Mouse (Mus musculus): ENCODE data around the gene B4galnt1. TPM values are rescaled to one million over a fixed set of nuclear protein-coding genes. Genes with fewer than 3 reads are reported as not detected.

Gene B4galnt1
- total and polyA plus RNA-seq, 3 experiments = 0.98 to 17.5 (median 2.3) TPM

GRCm38 (mm10) chr10:127158471-127158870, 6.6 kb upstream of the B4galnt1 start:
- no peaks in the 10 kb centered on the region for H3K27me3 ChIP-seq (replicated peaks)
- in situ Hi-C loops (cut with MboI; ENCODE audit: low pct_ligation_motif_present, low pct_unique_long_range_greater_than_20kb, low sequenced_read_pairs) = no loop called here
- H3K36me3 ChIP-seq (replicated peaks in 1 of 2; ENCODE audit: control insufficient read depth in 1 of 2, insufficient read depth in 1 of 2, low read length in 1 of 2) = no peaks in the 10 kb centered on the region
- no peak overlapping the region for H3K9ac ChIP-seq (ENCODE audit: insufficient read depth, low read depth)
- H3K79me2 ChIP-seq (replicated peaks; ENCODE audit: control insufficient read depth, extremely low read depth, insufficient read depth, poor library complexity, severe bottlenecking) = no peaks in the 10 kb centered on the region
- H3K9me3 ChIP-seq (replicated peaks; ENCODE audit: low read length) = no peaks in the 10 kb centered on the region
- TF ChIP-seq E2F4 (IDR thresholded peaks at IDR 0.05; ENCODE audit: insufficient replicate concordance, low read depth, low read length) (no peak), SIN3A (IDR thresholded peaks at IDR 0.05; ENCODE audit: low read length) (no peak), SMC3 (IDR thresholded peaks at IDR 0.05; ENCODE audit: low read depth, low read length) (no peak), RCOR1 (conservative IDR thresholded peaks at IDR 0.05; ENCODE audit: low read depth, low read length) (no peak), ZKSCAN1 (IDR thresholded peaks at IDR 0.05; ENCODE audit: borderline replicate concordance, low read depth, low read length) (no peak), TCF12 (IDR thresholded peaks at IDR 0.05; ENCODE audit: low read depth, low read length) (no peak)
- no peak overlapping the region for H3K27ac ChIP-seq (ENCODE audit: insufficient read depth, low read depth)
- DNase-seq (ENCODE audit: extremely low read depth) = no peak
- no peak overlapping the region for H3K4me3 ChIP-seq (replicated peaks in 1 of 3; ENCODE audit: low read depth in 2 of 3, low read length in 2 of 3, poor library complexity in 1 of 3)
- peaks cover 5 to 9% of the 10 kb centered on the region in 2 experiments; a peak in 3 of 4 replicates for H3K4me1 ChIP-seq (ENCODE audit: control insufficient read depth in 1 of 2, insufficient read depth in 2 of 2)
- H3K4me2 ChIP-seq (ENCODE audit: insufficient read depth, low read depth, poor library complexity, severe bottlenecking) = no peak overlapping the region
- dilution Hi-C loops (cut with MboI; ENCODE audit: extremely low pct_ligation_motif_present, extremely low pct_unique_long_range_greater_than_20kb, low sequenced_read_pairs) = no loop called here

GRCm38 (mm10) chr10:127160081-127160480, 4.9 kb upstream of the B4galnt1 start:
- no peak overlapping the region for H3K4me3 ChIP-seq (replicated peaks in 1 of 3; ENCODE audit: low read depth in 2 of 3, low read length in 2 of 3, poor library complexity in 1 of 3)
- no peak overlapping the region for H3K4me2 ChIP-seq (ENCODE audit: insufficient read depth, low read depth, poor library complexity, severe bottlenecking)
- in situ Hi-C loops (cut with MboI; ENCODE audit: low pct_ligation_motif_present, low pct_unique_long_range_greater_than_20kb, low sequenced_read_pairs) (no loop called here), dilution Hi-C loops (cut with MboI; ENCODE audit: extremely low pct_ligation_motif_present, extremely low pct_unique_long_range_greater_than_20kb, low sequenced_read_pairs) (no loop called here)
- no peaks in the 10 kb centered on the region for H3K79me2 ChIP-seq (replicated peaks; ENCODE audit: control insufficient read depth, extremely low read depth, insufficient read depth, poor library complexity, severe bottlenecking)
- DNase-seq (ENCODE audit: extremely low read depth) = no peak
- no peaks in the 10 kb centered on the region for H3K27me3 ChIP-seq (replicated peaks)
- no peaks in the 10 kb centered on the region for H3K36me3 ChIP-seq (replicated peaks in 1 of 2; ENCODE audit: control insufficient read depth in 1 of 2, insufficient read depth in 1 of 2, low read length in 1 of 2)
- no peak overlapping the region for H3K27ac ChIP-seq (ENCODE audit: insufficient read depth, low read depth)
- peaks cover 6% of the 10 kb centered on the region for H3K9me3 ChIP-seq (replicated peaks; ENCODE audit: low read length)
- H3K4me1 ChIP-seq (ENCODE audit: control insufficient read depth in 1 of 2, insufficient read depth in 2 of 2) = peaks cover 5 to 9% of the 10 kb centered on the region in 2 experiments; a peak in 3 of 4 replicates
- H3K9ac ChIP-seq (ENCODE audit: insufficient read depth, low read depth) = no peak overlapping the region
- TF ChIP-seq JUN (IDR thresholded peaks at IDR 0.05; ENCODE audit: insufficient read depth, low read depth, low read length) = no peak
- no peak for TF ChIP-seq JUND (conservative IDR thresholded peaks at IDR 0.05; ENCODE audit: low read depth, low read length)
- no peak for TF ChIP-seq RCOR1 (conservative IDR thresholded peaks at IDR 0.05; ENCODE audit: low read depth, low read length)
- no peak for TF ChIP-seq HCFC1 (IDR thresholded peaks at IDR 0.05; ENCODE audit: low read depth, low read length)
- TF ChIP-seq TBP (conservative IDR thresholded peaks at IDR 0.05; ENCODE audit: low read depth, low read length) = no peak
- TF ChIP-seq USF1 (IDR thresholded peaks at IDR 0.05; ENCODE audit: low read depth, low read length) = no peak
- no peak for TF ChIP-seq IRF4 (IDR thresholded peaks at IDR 0.05; ENCODE audit: low read depth, low read length)
- no peak for TF ChIP-seq USF2 (conservative IDR thresholded peaks at IDR 0.05; ENCODE audit: low read depth, low read length)
- no peak for TF ChIP-seq EP300 (IDR thresholded peaks at IDR 0.05; ENCODE audit: low read length)
- no peak for TF ChIP-seq POLR2A (IDR thresholded peaks at IDR 0.05; ENCODE audit: low read depth, low read length)
- TF ChIP-seq NRF1 (IDR thresholded peaks at IDR 0.05; ENCODE audit: low read depth, low read length) = no peak
- TF ChIP-seq TCF12 (IDR thresholded peaks at IDR 0.05; ENCODE audit: low read depth, low read length) = no peak
- no peak for TF ChIP-seq ZC3H11A (IDR thresholded peaks at IDR 0.05; ENCODE audit: low read depth, low read length)
- no peak for TF ChIP-seq MXI1 (IDR thresholded peaks at IDR 0.05; ENCODE audit: low read depth, low read length)
- TF ChIP-seq CHD2 (IDR thresholded peaks at IDR 0.05; ENCODE audit: low read length) = no peak
- no peak for TF ChIP-seq CTCF (conservative IDR thresholded peaks at IDR 0.05 in 1 of 2, IDR thresholded peaks at IDR 0.05 in 1 of 2; ENCODE audit: low read depth in 2 of 2, low read length in 2 of 2)
- no peak for TF ChIP-seq ETS1 (conservative IDR thresholded peaks at IDR 0.05; ENCODE audit: low read depth, low read length)
- TF ChIP-seq NELFE (IDR thresholded peaks at IDR 0.05; ENCODE audit: low read depth, low read length) = no peak
- TF ChIP-seq SIN3A (IDR thresholded peaks at IDR 0.05; ENCODE audit: low read length) = no peak
- TF ChIP-seq MEF2A (IDR thresholded peaks at IDR 0.05; ENCODE audit: borderline replicate concordance, low read depth, low read length) = no peak

Data from CH12.LX (cell line).